Mouse (Mus musculus) ES-E14 (cell line): ENCODE measurements around the gene Tmem132a.

Experiments used
- CHD2 ChIP-seq: IDR thresholded peaks from 2 replicates; pipeline ENCODE4 v1.6.1; 2014; ENCODE audit warnings: mild to moderate bottlenecking, low read depth, low read length, inconsistent platforms
- MAFK ChIP-seq: IDR thresholded peaks from 2 replicates; pipeline ENCODE4 v1.6.1; 2014; ENCODE audit warnings: mild to moderate bottlenecking, low read depth, low read length, inconsistent platforms; ENCODE audit not compliant: insufficient read depth
- ZNF384 ChIP-seq: IDR thresholded peaks from 2 replicates; pipeline ENCODE4 v1.6.1; 2012; ENCODE audit warnings: low read depth, low read length, inconsistent platforms

GRCm38 (mm10) chr19:10844206-10844605, 25.5 kb downstream of the Tmem132a start:
- no peak for TF ChIP-seq ZNF384
- no peak for TF ChIP-seq MAFK
- TF ChIP-seq CHD2 = no peak
